Mouse (Mus musculus): ENCODE measurements around the gene Iqcc. TPM values are rescaled to one million over a fixed set of nuclear protein-coding genes. Genes with fewer than 3 reads are reported as not detected.

Gene Iqcc
- polyA plus RNA-seq, 1 experiment, result 32.3 TPM

DNA sequence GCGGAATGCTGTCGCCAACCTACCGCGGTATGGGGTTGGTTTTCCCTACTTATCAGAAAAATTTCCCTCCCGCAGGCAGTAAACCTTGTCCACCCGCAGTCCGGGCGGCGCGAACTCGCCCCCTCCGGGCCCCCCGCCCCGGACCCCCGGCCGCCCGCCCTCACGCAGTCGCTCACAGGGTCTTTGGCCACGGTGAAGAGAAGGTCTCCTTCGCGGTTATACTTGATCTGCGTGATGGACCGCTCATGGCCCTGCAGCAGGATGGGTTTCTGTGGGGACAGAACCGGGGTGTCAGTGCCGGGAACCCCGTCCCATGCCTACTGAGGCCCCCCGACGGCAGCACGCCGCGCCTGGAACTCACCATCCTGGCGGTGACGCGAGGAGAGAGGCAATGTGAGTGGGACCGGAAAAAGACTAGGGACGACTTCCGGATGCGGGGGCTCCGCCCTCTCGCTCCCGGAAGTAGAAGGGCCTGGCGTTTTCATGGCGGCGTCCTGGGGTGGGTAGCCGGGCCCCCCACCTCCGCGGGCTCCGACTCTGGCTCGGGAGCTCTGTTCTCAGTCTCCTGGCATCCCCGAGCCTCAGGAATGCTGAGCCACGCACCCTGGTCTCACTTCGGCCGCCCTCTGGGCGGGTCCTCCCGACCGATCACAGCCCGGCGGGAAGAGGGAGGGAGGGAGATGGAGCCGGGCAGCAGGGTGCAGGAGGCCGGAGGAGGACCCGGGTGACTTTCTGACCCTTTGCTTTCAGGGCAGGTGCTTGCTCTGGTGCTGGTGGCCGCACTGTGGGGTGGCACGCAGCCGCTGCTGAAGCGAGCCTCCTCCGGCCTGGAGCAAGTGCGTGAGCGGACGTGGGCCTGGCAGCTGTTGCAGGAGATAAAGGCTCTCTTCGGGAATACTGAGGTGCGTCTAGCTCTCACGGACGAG, 18.4 kb downstream of the Iqcc start, which contains the start of the genes Eif3i and Tmem234:
Gene Eif3i, minus strand, starts transcription at position 416 of the 926 bp plus-strand sequence.
Gene Tmem234, plus strand, starts transcription at position 436 of the 926 bp plus-strand sequence.
- peak; percentile 93 for DNase-seq (ENCODE audit: low read depth)
- no peak for TF ChIP-seq CTCF (IDR thresholded peaks at IDR 0.05; ENCODE audit: borderline replicate concordance, extremely low read depth, insufficient read depth, insufficient read length)
- peak; percentile 44; the same call in 1 of the 2 replicates for TF ChIP-seq POLR2A (IDR thresholded peaks at IDR 0.05; ENCODE audit: borderline replicate concordance, extremely low read depth, insufficient read depth, insufficient read length, poor library complexity, severe bottlenecking)

DNA sequence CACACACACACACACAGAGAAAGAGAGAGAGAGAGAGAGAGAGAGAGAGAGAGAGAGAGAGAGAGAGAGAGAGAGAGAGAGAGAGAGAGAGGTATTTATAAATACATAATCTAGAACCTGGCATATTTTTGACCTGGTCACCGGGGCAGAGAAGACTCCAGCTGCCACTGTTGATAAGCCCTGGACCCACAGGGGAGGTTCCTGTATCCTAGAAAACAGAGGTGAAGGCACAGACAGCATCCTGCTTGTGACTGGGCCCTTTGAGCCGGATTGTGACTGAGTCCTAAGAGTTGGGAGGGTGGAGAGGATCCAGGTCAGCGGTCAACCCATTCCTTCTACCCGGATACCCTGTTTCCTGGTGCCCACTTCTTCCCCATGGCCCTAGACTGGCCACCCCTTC, 30.0 kb downstream of the Iqcc start:
- DNase-seq (ENCODE audit: low read depth), result no peak
- TF ChIP-seq POLR2A (IDR thresholded peaks at IDR 0.05; ENCODE audit: borderline replicate concordance, extremely low read depth, insufficient read depth, insufficient read length, poor library complexity, severe bottlenecking) (no peak), CTCF (IDR thresholded peaks at IDR 0.05; ENCODE audit: borderline replicate concordance, extremely low read depth, insufficient read depth, insufficient read length) (no peak)

DNA sequence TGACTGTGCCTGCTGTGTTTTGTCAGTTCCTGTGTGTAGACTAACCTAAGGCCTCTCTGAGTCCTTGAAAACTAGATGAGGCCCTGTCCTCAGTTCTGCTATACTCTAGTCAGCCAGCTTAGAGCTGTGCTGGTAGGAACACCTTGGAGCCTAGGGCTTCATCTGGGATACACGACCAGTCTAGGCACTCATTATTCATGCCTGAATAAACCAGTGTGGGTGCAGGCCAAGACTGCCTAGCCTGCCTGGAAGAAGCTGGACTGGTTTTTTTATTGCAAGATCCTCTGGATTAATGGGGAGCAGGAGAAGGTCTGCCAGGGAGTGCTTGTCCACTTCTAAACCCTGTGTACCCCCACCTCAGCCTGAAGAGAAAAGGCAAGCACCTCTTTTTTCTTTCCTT, 32.0 kb downstream of the Iqcc start:
- TF ChIP-seq POLR2A (IDR thresholded peaks at IDR 0.05; ENCODE audit: borderline replicate concordance, extremely low read depth, insufficient read depth, insufficient read length, poor library complexity, severe bottlenecking) (no peak), CTCF (IDR thresholded peaks at IDR 0.05; ENCODE audit: borderline replicate concordance, extremely low read depth, insufficient read depth, insufficient read length) (no peak)
- no peak for DNase-seq (ENCODE audit: low read depth)

DNA sequence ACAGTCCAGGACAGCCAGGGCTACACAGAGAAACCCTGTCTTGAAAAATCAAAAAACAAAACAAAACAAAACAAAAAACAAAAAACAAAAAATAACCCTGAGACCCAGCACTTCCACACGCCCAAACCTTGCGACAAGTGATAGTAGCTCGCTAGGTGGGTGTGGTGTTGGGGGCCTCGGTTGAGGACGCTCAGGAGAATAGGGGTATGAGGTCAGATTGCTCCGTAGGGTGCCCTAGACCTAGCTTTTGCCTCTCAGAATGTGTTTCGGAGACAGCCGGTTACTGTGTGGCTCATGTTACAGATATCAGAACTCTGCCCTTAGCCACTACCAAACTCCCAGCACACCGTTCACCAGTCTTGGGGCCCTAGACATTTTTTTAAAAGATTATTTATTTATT, 33.1 kb downstream of the Iqcc start:
- DNase-seq (ENCODE audit: low read depth), result no peak
- no peak for TF ChIP-seq CTCF (IDR thresholded peaks at IDR 0.05; ENCODE audit: borderline replicate concordance, extremely low read depth, insufficient read depth, insufficient read length)
- TF ChIP-seq POLR2A (IDR thresholded peaks at IDR 0.05; ENCODE audit: borderline replicate concordance, extremely low read depth, insufficient read depth, insufficient read length, poor library complexity, severe bottlenecking), result no peak

DNA sequence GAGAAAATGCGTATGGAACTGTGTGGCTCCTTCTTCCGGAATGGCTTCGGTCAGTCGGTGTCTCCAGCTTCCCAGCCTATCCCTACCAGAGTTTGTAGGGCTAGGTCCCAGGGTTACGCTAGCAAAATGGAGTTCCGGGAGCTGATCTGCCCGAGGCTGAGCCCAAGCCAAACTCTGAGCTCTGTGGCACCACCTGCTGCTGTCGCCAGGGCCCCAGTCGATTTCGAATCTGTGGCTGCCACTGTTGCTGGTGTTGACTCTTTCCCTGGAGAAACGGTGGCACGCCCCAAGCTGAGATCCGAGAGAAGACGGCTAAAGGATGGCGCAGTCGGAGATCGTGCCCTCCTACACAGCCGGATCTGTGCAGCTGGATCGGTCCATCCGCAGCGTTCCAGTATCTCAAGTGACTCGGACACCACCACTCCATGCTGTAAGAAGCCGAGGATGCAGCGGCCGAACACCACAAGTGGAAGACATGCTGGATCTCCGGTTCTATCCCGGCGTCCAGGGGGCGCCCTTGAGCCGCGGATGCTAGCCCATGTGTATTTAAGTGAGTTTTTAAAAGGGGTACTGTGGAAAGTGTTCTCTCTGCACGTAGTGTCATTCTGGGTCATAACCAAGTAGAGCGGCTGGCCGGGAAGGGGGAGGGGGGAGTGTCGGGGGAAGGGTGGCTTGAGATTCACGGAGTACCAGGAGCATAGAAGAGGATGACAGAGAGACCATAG, 33.9 kb downstream of the Iqcc start:
- TF ChIP-seq CTCF (IDR thresholded peaks at IDR 0.05; ENCODE audit: borderline replicate concordance, extremely low read depth, insufficient read depth, insufficient read length) (peak; percentile 74), POLR2A (IDR thresholded peaks at IDR 0.05; ENCODE audit: borderline replicate concordance, extremely low read depth, insufficient read depth, insufficient read length, poor library complexity, severe bottlenecking) (no peak)
- DNase-seq (ENCODE audit: low read depth), result peak; percentile 80

DNA sequence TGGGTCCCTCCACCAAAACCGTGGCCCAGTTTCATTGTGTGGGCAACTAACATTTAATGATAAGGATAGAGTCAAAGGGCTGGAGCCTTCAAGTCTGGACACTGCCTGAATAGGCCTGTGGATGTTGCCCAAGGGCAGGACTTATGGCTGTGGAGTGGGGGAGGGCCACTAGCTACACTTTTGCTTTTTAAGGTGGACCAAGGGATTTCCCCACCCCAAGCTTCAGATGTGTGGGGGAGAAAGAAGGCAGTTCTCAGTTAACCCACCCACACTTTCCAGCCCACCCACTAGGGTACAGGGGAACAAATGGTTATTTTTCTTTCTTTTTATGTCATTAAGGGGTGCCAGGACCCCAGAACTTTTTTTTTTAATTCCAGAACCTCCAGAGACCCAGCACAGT, 34.5 kb downstream of the Iqcc start:
- no peak for DNase-seq (ENCODE audit: low read depth)
- TF ChIP-seq POLR2A (IDR thresholded peaks at IDR 0.05; ENCODE audit: borderline replicate concordance, extremely low read depth, insufficient read depth, insufficient read length, poor library complexity, severe bottlenecking) (no peak), CTCF (IDR thresholded peaks at IDR 0.05; ENCODE audit: borderline replicate concordance, extremely low read depth, insufficient read depth, insufficient read length) (no peak)

DNA sequence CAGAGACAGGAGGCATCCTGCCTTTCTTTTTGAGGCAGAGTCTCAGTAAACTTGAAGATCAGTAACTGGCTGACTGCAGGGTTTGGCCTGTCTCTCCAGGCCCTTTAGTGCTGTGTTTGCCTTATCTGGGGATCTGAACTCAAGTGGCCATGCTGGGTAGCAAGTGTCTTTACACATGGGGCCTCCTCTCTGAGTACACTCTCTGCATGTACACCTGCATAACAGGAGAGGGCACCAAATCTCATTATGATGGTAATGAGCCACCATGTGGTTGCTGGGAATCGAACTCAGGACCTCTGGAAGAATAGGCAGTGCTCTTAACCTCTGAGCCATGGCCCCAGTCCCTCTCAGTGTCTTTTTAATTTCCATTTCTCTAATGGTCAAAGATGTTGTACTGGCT, 36.6 kb downstream of the Iqcc start:
- no peak for DNase-seq (ENCODE audit: low read depth)
- TF ChIP-seq POLR2A (IDR thresholded peaks at IDR 0.05; ENCODE audit: borderline replicate concordance, extremely low read depth, insufficient read depth, insufficient read length, poor library complexity, severe bottlenecking) (no peak), CTCF (IDR thresholded peaks at IDR 0.05; ENCODE audit: borderline replicate concordance, extremely low read depth, insufficient read depth, insufficient read length) (no peak)

DNA sequence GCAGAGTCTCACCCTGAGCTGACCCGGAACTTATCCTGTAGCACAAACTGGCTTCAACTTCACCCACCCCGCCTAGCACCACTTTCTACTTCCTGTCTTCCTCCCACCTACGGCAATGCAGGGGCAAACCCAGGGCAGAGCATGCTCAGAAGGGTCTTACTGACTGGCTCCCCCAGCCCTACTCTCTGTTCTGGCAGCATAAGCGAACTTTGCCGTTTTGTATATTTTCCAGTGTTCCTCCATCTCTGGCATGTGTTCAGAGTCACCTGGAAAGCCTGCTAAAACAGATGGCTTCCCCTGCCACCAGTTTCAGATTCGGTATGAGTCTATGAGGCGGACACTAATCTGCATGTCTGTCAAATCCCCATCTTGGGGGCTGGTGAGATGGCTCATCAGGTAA, 38.6 kb downstream of the Iqcc start:
- TF ChIP-seq CTCF (IDR thresholded peaks at IDR 0.05; ENCODE audit: borderline replicate concordance, extremely low read depth, insufficient read depth, insufficient read length), result no peak
- TF ChIP-seq POLR2A (IDR thresholded peaks at IDR 0.05; ENCODE audit: borderline replicate concordance, extremely low read depth, insufficient read depth, insufficient read length, poor library complexity, severe bottlenecking), result no peak
- DNase-seq (ENCODE audit: low read depth), result peak; percentile 38

DNA sequence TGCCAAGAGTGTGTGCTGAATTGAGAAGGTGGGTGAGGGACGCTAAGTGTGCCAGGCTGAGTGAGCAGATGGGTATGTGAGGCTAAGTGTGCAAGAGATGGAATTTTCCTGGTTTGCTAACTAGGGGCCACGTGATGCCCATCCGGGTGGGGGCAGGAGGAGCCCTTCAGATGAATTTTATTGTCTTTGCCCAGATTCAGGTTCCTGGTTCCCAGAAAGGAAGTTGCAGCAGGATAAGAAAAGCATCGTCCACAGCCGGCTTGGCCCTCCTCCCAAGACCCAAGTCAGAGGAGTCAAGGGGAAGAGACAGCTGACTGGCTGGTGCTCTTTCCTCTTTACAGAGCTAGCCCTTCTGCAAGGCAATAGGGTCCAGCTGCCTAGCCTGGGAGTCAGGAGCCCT, 40.4 kb downstream of the Iqcc start, which contains the start of gene Fam167b:
Gene Fam167b, minus strand, starts transcription at position 84 of the 400 bp plus-strand sequence.
- DNase-seq (ENCODE audit: low read depth), result no peak
- TF ChIP-seq CTCF (IDR thresholded peaks at IDR 0.05; ENCODE audit: borderline replicate concordance, extremely low read depth, insufficient read depth, insufficient read length) (no peak), POLR2A (IDR thresholded peaks at IDR 0.05; ENCODE audit: borderline replicate concordance, extremely low read depth, insufficient read depth, insufficient read length, poor library complexity, severe bottlenecking) (no peak)

DNA sequence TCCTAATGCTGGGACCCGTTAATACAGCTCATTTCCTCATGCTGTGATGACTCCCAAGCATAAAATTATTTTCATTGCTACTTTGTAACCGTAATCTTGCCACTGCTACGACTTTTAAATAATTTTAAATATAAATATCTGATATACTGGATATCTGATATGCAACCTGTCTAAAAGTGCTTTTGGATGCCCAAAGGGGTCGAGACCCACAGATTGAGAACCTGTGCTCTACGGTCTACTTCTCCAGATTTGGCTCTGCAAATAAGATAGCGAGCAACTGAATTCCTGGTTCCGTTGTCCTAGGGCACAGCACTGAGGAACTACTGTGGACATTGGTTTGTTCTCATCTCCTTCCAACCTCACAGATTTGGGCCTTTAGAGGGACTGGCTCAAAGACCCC, 41.2 kb downstream of the Iqcc start:
- TF ChIP-seq CTCF (IDR thresholded peaks at IDR 0.05; ENCODE audit: borderline replicate concordance, extremely low read depth, insufficient read depth, insufficient read length), result no peak
- TF ChIP-seq POLR2A (IDR thresholded peaks at IDR 0.05; ENCODE audit: borderline replicate concordance, extremely low read depth, insufficient read depth, insufficient read length, poor library complexity, severe bottlenecking), result no peak
- no peak for DNase-seq (ENCODE audit: low read depth)

DNA sequence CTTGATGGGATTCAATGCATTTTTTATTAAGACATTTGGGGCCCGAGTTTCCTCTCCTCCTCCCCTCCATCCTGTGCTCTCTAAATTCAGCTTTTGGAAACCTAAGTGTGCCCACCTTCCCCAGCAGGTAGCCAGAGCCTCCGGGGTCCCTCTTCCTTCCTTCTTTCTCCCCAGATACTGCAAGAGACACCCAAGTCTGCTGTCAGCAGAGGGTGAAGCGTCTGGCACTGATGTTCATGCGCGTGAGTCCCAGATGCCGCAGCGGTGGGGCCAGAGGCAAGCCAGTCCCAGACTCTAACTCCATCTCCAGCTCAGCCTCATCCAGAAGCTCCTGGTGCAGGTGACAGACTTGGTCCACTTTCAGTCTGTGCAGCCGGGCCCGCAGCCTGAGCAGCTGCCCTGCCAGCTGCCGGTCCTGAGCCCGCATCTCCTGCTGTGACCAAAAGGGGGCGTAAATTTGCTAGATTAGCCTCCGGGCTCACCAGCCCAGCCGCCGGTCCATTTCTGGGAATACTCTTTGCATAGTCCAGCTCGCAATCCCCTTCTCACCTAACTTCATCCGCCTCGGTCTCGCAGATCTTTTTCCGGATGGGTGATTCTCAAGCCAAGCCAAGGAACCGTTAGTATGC, 41.9 kb downstream of the Iqcc start:
- peak; percentile 69 for DNase-seq (ENCODE audit: low read depth)
- peak; percentile 54; the same call in 1 of the 2 replicates for TF ChIP-seq CTCF (IDR thresholded peaks at IDR 0.05; ENCODE audit: borderline replicate concordance, extremely low read depth, insufficient read depth, insufficient read length)
- no peak for TF ChIP-seq POLR2A (IDR thresholded peaks at IDR 0.05; ENCODE audit: borderline replicate concordance, extremely low read depth, insufficient read depth, insufficient read length, poor library complexity, severe bottlenecking)

All from brain, embryonic 14.5 days (tissue).